27 mouse cellular contexts compared by ENCODE assay signal in the genomic region with DNA sequence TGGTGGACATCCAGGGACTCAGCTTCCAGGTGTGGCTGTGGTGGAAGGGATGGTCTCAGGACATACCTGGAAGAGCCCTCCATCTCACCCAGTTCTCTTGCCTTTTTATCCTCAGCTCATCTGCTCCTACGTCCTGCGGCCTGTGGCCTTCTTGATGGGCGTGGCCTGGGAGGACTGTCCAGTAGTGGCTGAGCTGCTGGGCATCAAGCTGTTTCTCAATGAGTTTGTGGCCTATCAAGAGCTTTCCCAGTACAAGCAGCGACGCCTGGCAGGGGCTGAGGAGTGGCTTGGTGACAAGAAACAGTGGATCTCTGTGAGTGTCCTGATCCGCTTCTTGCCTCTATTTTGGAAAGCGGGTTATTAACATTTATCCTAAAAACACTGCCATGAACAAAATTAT. TPM values are rescaled to one million over a fixed set of nuclear protein-coding genes. Genes with fewer than 3 reads are reported as not detected.
"Had no signal": no experiment of that assay in that cellular context is flagged by ENCODE, and none has a peak within 500 bp of the region (broad histone marks: within the 10 kb centered on the region; RNA-seq: fewer than 3 reads in every experiment).

No protein-coding gene starts in this region.

- H3K36me3 ChIP-seq: heart, embryonic 12.5 days; hindbrain, embryonic 13.5 days; hindbrain, embryonic 15.5 days; kidney, embryonic 15.5 days; limb, embryonic 13.5 days; limb, embryonic 15.5 days; liver, embryonic 12.5 days had no signal

- H3K9ac ChIP-seq: heart, embryonic 12.5 days; hindbrain, embryonic 13.5 days; hindbrain, embryonic 15.5 days; kidney, embryonic 15.5 days; limb, embryonic 13.5 days; limb, embryonic 15.5 days; liver, embryonic 12.5 days had no signal

- H3K27ac ChIP-seq: heart, adult 2 months; hindbrain, embryonic 13.5 days; hindbrain, embryonic 15.5 days; hindbrain, postnatal 0 days; kidney, embryonic 15.5 days; kidney, postnatal 0 days; limb, embryonic 13.5 days; limb, embryonic 15.5 days; liver, embryonic 12.5 days had no signal

- ATAC-seq: hindbrain, postnatal 0 days; intestine, embryonic 16.5 days; liver, embryonic 12.5 days had no signal

- H3K4me1 ChIP-seq: heart, embryonic 12.5 days; hindbrain, embryonic 13.5 days; hindbrain, embryonic 15.5 days; limb, embryonic 13.5 days; limb, embryonic 15.5 days; liver, embryonic 12.5 days had no signal

- DNase-seq: gastrocnemius, postnatal 14 days; gastrocnemius, postnatal 36 days; heart, adult 11 months; heart, adult 2 months; heart, postnatal 10 days; heart, postnatal 36 days; kidney, adult 11 months; kidney, adult 2 months; kidney, adult 9 months; kidney, postnatal 14 days; layer of hippocampus, adult 9-11 months; layer of hippocampus, postnatal 36 days; left cerebral cortex, postnatal 4 days had no signal

- H3K9me3 ChIP-seq: heart, embryonic 12.5 days; hindbrain, embryonic 13.5 days; hindbrain, embryonic 15.5 days; kidney, embryonic 15.5 days; limb, embryonic 13.5 days; limb, embryonic 15.5 days; liver, embryonic 12.5 days had no signal

- H3K4me3 ChIP-seq: heart, adult 2 months; heart, embryonic 12.5 days; hindbrain, embryonic 13.5 days; hindbrain, embryonic 15.5 days; kidney, embryonic 15.5 days; limb, embryonic 13.5 days; limb, embryonic 15.5 days; liver, embryonic 12.5 days had no signal

- H3K4me2 ChIP-seq: heart, embryonic 12.5 days; hindbrain, embryonic 13.5 days; hindbrain, embryonic 15.5 days; kidney, embryonic 15.5 days; limb, embryonic 13.5 days; limb, embryonic 15.5 days; liver, embryonic 12.5 days had no signal

- H3K27me3 ChIP-seq: hindbrain, embryonic 13.5 days; hindbrain, embryonic 15.5 days; limb, embryonic 13.5 days; limb, embryonic 15.5 days; liver, embryonic 12.5 days had no signal

RNA-seq across cellular contexts. Expression of a gene that starts 49.8 kb away (rescaled TPM):
- total RNA-seq: hematopoietic stem cell, adult 5-6 weeks; layer of hippocampus, adult 8-10 months; layer of hippocampus, postnatal 14 days; layer of hippocampus, postnatal 36 days had no signal
- polyA plus RNA-seq: hindbrain, embryonic 11.5 days; hindbrain, embryonic 13.5 days; hindbrain, embryonic 15.5 days had no signal
